Mouse (Mus musculus) right cerebral cortex, postnatal 10 days (tissue): ENCODE results near the gene Dchs1.
"Not testable (repeated sequence)": the region's sequence is repeated elsewhere in the genome, so short reads cannot be mapped to it uniquely, and the experiment has no call there.

Experiments used
- DNase-seq, 2 experiments: peaks; one replicate each; pipeline ENCODE4 v3.0.0; 2021; ENCODE audit warnings: low spot score in 2 of 2

The Dchs1 gene

DNA sequence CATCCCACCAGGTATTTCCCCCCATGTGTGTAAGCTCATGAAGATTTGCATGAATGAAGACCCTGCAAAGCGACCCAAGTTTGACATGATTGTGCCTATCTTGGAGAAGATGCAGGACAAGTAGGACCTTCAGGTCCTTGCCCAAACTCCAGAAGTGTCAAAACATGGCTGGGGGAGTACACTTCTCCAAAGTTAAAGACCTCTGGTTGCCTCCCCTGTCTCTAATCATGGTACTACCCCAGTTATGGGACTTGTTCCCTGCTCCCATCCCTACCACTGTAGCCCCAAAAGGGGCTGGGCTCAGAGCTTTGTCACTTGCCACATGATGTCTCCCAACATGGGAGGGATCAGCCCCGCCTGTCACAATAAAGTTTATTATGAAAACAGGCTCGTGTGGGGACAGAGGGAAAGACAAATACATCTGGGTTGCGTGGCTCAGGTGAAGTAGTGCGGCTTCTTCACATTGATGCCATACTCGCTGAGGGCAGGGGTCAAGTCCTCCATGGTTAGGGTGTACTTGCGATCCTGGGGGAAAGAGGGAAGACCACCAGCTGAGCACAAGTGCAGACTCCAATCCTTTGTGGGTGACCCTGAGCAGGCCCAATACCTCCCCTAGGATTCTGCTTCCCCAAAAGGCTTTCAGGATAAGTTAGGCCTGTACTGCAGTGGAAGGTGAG lies 44.8 kb downstream of the Dchs1 start:
- DNase-seq: not testable (repeated sequence)

DNA sequence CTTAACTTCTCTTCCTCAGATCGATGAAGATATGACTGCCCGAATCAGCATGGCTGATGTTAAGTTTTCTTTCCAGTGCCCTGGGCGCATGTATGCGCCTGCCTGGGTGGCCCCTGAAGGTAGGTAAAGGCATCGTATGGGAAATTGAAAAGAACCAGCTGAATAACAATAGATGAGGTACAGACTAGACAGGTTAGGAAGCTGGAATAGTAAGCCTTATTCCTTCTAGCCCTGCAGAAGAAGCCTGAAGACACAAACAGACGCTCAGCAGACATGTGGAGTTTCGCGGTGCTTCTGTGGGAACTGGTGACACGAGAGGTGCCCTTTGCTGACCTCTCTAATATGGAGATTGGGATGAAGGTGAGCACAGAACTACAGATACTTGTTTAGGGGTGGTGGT lies 45.5 kb downstream of the Dchs1 start:
- DNase-seq: no peak

DNA sequence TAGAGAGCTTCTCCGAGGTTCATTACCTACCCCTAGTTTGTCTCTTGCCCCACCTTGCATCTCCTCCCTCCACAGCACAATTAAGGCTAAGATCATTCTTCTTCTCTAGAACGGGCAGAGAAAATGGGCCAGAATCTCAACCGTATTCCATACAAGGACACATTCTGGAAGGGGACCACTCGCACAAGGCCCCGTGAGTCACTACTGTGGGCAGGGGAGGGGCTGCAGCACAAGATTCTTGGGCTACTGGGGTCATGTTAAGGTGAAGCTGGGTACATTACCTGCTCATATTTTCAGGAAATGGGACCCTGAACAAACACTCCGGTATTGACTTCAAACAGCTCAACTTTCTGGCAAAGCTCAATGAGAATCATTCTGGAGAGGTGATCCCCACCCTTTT lies 46.6 kb downstream of the Dchs1 start:
- DNase-seq: peak in 1 of 2 experiments; percentile 20

DNA sequence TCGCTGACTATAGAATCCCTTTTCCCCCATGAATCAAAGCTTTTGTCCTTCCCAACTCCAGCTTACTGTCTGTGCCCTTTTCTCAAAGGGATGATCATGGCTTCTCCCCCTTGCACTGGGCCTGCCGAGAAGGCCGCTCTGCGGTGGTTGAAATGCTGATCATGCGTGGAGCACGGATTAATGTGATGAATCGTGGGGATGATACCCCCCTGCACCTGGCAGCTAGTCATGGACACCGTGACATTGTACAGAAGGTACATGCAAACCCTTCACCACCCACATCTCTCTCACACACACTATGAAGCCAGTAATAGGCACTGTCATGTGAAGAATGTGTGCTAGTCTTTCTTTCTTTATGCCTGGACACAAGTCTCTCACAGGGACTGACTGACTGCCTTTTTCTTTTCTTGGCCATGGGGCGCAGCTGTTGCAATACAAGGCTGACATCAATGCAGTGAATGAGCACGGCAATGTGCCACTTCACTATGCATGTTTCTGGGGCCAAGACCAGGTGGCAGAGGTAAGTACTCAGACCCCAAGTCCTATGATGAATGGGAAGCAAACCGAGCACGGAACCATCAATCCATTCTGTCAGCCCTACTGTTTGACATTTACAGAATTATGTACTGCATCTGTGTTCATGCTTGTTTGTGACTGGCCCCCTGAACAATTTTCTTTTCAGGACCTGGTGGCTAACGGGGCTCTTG lies 47.2 kb downstream of the Dchs1 start:
- peak in 1 of 2 experiments; percentile 31 for DNase-seq

DNA sequence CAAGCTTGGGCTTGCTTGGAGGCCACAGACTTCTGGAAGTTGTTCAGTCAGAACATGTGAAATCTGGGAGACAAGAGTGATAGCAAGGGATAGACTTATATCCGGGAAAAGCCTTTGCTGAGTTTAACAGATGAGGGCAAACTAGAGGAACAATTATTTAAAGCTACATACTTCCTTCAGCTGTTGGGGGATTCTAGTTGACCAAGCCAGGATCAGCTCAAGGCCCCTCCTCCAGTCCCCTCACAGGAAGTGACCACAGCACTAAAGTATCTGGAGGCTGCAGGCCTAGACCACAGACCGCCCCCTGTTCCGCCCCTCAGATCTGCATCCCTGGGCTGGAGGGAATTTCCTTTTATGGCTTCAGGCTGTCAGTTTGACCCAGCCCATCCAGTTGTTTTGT lies 48.5 kb downstream of the Dchs1 start:
- DNase-seq: peak in 1 of 2 experiments; percentile 50

DNA sequence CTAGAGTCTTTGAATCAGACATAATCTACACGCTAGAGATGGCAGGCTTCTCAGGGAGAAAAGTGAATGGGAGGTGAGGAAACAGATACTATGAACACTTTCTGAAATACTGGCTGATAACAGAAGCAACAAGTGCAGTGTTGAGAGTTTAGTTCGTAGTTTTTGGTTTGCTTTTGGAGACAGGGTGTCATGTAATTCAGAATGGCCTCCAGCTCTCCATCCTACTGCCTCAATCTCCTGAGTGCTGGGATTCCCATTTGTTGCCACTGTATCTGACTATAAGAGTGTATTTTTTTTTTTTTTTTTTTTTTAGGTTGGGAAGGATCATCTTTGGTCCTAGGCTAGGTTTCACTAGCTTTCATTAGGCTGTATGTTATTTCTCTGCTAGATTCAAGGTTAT lies 49.2 kb downstream of the Dchs1 start:
- DNase-seq: no peak

DNA sequence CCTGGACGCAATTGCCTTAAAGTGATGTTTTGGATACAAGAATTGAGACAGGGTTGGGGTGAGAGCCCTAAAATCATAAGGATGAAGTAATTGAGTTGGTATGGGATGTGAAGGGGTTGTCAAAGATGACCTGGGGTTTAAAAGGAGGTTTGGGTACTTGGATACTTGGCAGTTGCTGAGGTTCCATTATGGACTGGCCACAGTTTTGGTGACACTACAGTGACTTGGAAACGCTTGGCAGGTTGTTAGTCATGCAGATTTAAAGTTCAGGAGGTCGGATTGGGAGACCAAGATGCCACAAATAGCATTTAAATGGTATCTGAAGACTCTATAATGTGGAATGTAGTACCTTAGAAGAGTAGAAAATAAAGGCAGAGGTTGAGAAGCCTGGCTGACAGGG lies 49.8 kb downstream of the Dchs1 start:
- no peak for DNase-seq

DNA sequence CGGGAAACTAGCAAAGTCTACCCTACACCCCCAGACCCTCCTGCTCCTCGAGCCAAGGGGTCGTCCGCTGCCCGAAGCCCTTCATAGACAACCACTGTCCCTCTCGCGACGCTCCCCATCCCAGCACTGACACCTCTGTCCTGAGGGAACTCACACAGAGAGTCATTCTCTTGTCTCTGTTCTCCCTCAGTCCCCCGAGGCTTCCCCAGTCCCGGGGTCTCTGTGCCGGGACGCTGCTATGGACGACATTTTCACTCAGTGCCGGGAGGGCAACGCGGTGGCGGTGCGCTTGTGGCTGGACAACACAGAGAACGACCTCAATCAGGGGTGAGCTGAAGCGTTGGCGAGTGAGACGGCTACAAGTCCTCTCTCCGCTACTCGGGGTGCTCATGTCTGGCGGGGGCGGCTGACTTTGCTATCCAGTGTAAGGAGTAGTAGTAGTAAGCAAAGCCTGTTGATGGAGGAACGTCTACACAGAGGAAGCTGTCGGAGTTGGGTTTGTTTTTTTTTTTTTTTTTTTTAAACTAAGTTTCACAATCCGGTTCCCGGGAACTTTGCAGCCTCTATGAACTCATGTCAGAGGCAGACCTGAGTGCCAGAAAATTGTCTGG lies 50.4 kb downstream of the Dchs1 start, which contains the start of gene Rrp8:
Rrp8 (minus strand) TSS at position 475 of the 611 bp plus-strand sequence.
- no peak for DNase-seq

DNA sequence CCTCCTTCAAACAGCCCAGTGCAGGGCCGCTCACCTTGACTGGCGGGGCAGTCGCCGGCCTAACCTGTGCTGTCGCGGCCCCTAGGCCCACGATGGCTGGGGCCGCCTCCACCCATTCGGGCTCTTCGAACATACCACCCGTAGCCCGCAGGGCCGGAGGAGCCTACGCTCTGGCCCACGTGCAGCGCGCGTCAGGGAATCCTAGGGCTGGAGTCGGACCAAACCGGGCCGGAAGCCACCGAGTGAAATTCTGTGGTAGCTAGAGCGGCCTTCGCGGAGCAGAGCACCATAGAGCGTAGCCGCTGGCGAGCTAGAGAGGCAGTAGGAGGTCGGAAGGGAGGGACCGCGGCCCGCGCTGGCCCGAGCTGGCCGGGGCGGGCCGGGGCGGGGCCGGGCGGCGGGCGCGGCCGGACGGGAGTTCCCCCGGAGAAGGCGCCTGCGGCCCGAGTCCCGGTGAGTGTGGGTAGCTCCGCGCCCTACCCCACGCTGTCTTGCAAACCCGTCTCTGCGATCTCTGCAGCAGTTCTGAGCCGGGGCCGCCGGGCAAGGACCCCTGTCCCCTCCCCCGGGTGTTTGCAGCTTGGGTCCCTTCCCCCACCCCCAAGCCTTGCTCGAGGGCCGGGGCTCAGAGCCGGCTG lies 51.1 kb downstream of the Dchs1 start, which contains the start of gene Ilk:
Ilk (plus strand) TSS at position 329 of the 638 bp plus-strand sequence.
- DNase-seq: peak; percentile 94 to 95

DNA sequence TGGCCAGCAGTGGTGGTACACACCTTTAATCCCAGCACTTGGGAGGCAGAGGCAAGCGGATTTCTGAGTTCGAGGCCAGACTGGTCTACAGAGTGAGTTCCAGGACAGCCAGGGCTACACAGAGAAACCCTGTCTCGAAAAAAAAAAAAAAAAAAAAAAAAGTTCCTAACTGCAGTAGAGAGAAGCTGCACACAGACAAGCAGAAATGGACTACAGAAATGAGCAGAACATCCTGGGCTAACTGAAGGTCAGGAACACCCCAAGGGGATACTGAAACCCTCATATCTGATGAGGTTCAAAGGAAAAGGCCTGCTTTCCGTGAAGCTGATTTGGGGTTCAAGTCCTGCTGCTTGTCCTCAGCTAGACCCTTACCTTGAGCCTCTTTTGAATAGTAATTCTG lies 52.0 kb downstream of the Dchs1 start:
- not testable (repeated sequence) for DNase-seq

DNA sequence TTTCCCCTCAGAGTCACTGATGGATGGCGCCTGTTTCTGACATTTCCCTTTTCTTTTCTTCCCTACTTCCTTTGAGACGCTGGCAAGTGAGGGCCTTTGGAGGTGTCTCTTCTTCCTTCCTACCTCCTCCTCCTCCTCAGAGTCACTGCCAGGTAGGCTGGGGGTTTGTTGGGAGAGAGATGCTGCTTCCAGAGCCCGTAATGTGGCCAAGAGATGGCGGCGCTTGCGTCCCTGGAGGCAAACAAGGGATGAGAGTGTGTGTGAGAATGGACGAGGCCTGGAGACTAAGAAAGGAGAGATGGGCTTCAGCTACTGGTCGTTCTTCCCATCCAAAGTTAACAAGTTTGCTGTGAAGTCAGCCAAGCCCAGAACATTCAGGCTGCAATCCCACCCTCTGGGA lies 52.6 kb downstream of the Dchs1 start:
- no peak for DNase-seq

DNA sequence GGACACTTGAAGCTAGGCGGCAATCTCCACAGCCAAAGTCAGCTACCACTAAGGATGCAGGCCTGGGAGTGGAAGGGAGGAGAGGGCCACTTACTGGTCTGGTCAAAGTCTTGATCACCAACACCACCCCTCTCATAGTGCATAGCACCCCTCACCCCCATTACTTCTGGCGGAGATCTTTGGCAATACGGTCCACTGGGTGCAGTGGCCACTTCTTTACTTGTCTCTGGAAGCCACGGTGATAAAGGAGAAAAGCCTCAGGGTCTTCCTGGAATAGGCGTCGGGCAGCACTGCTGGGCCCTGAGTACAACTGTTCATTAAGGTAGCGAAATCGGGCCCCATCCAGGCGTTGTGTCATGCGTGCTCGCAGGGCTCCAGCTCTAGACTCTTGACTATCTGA lies 53.6 kb downstream of the Dchs1 start:
- DNase-seq: no peak

DNA sequence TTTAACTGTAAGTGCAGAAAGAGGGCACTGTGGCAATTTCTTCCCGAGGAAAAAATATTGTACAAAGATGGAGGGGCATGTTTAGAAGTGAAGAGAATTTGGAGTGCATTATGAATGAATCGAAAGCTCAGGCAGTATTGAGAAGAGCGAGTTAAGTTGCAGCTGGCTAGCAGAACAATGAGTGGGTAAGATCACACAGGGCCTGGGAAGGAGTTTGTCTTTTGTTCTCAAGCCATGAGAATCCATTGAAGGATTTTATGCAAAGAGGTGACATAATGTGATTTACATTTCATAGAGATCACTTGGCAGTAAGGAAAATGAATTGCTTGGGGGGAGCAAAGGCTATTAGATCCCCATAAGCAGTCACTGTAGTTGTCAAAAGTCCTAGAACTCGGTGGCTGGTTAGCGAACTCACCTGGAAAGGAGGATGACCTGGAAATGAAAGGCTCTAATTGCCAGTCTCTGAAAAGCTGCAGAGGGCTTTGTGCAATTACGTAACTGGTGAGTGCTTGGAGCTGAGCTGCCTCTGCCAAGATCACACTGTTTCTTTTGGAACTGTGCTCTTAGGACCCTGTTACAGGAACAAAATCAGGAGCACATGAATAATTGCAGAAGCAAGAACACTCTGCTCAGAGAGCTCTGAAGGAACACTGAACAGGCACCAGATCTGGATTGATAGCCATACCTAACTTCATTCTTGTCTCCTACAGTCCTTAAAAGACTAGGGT lies 58.6 kb downstream of the Dchs1 start:
- peak in 1 of 2 experiments; percentile 62 for DNase-seq

DNA sequence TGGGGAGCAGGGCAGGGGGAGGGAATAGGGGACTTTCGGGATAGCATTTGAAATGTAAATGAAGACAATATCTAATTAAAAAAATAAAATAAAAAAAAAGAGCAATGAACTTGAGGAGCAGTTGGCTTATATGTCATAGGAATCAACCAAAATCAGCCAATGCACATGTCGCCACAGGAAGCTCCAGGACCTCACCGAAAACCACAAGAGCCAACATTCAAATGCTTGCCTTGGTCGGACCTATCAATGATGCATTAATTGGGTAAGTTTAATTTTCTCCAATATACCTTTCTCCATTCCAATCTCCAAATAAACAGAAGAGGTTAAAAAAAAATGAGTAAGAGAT lies 60.5 kb downstream of the Dchs1 start:
- DNase-seq: no peak

DNA sequence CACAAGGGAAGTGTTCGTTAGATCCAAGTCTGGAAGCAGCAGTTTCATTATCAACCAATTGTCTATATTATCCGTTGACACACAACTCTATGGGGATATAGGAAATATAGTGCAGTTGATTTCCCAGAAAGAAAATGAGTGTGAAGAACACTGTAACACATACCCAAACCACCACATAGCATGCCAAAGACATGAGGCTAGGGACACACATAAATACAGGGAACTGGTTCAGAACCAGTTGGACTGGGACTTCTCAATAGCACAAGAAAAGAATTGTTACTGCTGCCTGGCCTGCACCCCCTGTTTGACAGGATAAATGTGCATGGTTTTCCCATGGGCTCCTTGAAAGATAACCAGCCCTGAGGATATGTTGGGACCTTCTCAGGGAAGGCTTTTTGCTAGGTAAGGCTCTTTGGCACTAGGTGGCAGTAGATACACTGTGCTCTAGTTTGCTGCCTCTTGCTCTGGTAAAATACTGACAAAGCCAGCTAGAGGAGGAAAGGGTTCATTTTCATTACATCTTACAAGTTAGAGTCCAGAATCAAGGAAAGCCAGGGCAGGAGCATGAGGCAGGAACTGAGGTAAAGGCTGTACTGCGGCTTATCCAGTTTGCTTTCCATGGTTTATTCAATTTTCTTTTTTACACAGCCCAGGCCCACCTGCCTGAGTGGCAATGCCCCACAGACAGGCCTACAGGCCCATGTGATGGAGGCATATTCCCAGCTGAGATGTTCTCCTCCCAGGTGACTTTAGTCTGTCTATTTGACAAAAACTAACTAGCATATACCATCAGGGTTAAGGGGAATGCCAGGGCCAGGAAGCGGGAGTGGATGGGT lies 61.1 kb downstream of the Dchs1 start:
- peak; percentile 68 to 75 for DNase-seq

DNA sequence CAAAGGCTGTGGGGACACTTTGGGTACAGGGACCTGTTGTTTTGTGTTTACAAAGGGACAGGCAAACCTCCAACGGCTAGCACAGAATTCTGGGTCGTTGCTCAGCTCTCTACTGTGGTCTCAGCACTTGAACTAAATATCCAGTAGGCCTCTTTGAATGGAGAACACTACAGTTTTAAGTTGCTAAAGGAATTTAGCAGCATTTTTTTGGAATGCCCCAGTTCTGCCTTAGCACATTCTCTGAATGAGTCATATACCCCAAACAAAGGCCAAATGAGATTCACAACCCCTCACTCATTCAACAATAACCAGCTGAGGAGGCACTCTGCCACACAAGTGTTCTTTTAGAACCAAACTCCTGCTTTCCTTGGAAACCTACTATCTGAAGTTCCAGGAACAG lies 65.5 kb downstream of the Dchs1 start:
- DNase-seq: no peak

DNA sequence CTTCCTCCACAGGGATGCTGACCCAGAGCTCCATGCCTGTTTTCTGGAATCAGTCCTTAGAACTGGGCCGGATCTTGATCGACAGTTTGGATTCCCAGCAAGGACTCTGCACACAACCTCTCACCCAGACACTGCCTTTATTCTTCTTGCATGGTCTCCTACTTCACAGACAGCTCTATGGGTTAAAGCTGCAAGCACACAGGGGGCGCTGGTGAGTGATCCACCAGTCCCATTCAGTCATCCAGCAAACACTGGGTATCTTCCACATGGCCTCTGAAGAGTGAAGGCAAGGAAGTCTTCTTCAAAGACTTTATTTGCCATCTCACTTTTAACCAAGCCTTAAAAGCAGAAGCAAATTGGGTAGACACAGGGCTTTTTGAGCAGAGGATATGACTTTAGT lies 72.1 kb downstream of the Dchs1 start:
- DNase-seq: no peak

DNA sequence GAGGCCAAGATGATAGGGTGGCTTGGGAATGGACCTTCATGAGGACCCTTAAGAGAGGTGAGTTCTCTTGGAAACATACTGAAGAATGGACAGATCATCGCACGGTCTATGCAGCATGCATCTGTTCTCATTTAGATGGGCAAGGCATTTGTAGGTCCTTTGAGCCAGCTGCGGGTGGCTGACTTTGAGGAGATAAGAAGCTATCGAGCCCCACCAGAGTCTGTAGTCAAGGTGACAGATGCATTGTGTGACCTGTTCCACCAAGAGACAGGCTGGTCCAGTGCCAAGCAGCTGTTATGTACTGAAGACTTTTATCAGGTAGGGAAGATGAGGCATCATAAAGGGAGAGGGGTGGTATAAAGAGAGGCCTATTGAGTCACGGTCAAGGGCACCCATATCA lies 78.7 kb downstream of the Dchs1 start:
- DNase-seq: no peak

DNA sequence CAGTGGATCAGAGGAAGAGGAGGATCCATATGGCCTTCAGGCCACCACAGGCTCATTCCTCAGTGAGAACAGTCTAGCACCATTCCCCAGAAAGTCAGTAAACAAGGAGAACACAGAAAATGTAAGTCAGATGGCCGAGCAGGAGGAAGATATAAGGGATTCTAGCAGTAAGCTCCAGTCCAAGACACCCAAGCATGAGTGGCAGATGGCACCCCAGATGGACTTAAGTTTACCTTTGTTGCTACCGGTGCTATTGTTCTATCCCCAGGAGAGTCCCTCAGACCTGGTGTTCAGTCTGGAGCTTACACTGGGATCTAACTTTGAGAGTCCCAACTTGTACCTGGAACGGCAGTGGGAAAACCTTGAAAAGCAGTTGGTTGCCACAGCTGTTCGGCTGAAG lies 83.6 kb downstream of the Dchs1 start:
- no peak for DNase-seq

DNA sequence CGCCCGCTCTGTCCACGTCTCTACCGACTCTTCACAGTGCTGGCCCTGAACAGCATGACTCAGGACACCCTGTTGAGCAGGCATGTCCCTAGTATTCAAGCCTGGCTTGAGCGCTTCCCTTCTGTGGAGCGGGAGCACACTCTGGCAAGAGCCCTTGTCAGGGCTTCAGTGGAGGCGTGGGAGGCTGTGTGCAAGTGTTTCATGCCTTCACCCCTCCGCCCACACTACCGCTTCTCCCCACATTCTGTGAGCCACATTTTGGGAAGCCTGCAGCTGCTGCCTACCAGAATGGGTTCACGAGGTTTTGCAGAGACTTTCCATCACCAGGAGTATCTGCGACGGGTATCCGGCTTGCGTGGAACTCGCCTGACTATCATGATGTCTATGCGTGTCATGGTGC lies 84.3 kb downstream of the Dchs1 start:
- DNase-seq: no peak
